Mouse (Mus musculus) layer of hippocampus, adult 9-10 months (tissue): ENCODE measurements around the gene Nlrc5.
A peak's percentile ranks its signal among the peaks of the same experiment; 100 is the strongest.

Source experiments
- DNase-seq: peaks from one replicate; pipeline ENCODE4 v3.0.0; 2022; ENCODE audit warnings: low spot score

Gene Nlrc5

DNA sequence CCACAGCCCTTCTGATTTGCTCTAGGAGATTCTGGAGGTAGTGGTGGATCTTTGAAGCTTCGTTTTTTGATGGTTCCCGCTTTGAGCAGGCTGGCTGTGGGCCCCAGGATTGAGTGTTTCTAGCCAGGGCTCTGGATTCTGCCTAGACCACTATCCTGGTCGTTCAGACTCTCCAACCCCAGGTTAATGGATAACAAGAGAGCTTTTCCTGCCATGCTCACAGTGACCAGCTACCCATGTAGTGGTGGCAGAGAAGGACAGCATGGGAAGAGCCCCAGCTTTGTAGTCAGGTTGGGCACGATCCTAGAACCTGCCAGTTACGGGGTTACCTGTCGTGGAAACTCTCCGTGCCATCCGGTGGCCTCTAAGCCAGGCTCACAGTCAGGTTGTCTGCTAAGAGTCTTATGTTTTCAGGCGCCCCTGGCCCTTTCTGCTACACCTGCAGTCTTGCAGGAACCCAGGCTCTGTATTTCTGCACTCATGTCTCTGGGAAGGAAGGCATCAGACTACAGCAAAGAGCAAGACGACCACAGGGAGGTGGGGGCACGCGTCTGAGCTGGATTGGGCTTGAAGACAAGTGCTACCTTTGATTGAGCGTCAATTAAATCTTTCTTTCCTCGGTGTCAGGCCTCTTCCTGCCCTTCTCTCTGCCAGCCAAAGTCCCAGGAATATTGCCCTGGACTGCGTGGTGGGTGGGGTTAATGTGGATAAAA lies 132.4 kb downstream of the Nlrc5 start:
- DNase-seq: no peak

- no peak for DNase-seq
Measured at GRCm38 (mm10) chr8:94567159-94567849, 133.1 kb downstream of the Nlrc5 start.

- no peak for DNase-seq
Measured at GRCm38 (mm10) chr8:94568098-94568497, 133.9 kb downstream of the Nlrc5 start.

DNA sequence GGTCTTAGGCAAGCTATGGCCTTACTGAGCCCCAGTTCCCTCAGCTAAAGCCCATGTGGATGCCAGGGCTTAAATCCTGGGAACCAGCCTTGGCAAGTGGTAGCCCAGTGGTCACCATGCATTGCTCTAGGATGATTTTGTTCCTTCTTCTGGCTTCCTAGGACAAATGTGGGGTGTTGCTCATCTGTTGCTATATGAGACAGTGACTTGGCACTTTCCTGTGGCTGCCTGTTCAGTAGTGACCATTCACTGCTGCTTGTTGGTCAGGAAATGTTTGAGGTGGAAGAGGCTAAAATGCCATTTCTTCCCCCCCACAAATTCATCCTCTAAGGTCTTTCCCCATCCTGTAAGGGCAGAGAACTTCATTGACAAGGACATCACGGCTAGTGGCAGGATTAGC lies 135.3 kb downstream of the Nlrc5 start:
- DNase-seq: no peak

- DNase-seq: no peak
Measured at GRCm38 (mm10) chr8:94571896-94572295, 137.7 kb downstream of the Nlrc5 start.

GRCm38 (mm10) chr8:94574159-94574907 lies 140.2 kb downstream of the Nlrc5 start:
- peak; percentile 62 for DNase-seq

DNA sequence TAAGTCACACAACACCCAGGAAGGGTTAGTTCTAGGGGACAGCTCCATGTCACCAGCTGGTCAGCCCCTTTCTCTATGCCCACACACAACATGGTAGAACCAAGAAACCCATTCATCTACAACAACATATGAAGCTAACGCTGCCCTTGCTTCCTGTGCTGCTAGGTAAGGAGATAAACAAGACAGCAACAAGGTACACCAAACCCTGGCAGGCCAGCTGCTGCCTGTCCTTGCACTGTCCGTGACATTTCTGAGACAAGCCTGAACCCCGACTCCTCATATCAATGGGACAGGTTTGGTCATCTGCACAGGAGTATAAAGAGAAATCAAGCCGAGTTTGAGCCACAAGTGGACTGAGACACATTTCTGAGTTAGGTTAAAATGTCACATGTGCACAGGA lies 141.0 kb downstream of the Nlrc5 start:
- no peak for DNase-seq
